Mouse (Mus musculus) kidney, embryonic 15.5 days (tissue): Measurements from ENCODE around the gene Naip2. TPM values are rescaled to one million over a fixed set of nuclear protein-coding genes. Genes with fewer than 3 reads are reported as not detected.
"Not testable (repeated sequence)": the region's sequence is repeated elsewhere in the genome, so short reads cannot be mapped to it uniquely, and the experiment has no call there.

ENCODE experiments used
- ATAC-seq: fragments of 200-750 bp; cut with Nextera tagmentation; replicated peaks from 2 replicates; pipeline ENCODE4 v1.8.0; 2017; ENCODE audit warnings: moderate TSS enrichment; ENCODE audit not compliant: low FRiP score
- H3K27ac ChIP-seq: fragments of 300-500 bp; sonication (generic); 2 replicates; pipeline ENCODE4 v1.5.1; 2015; ENCODE audit warnings: mild to moderate bottlenecking, inconsistent platforms
- H3K27me3 ChIP-seq: fragments of 300-500 bp; sonication (generic); 2 replicates; pipeline ENCODE4 v1.6.1; 2015; ENCODE audit warnings: inconsistent platforms
- H3K36me3 ChIP-seq: fragments of 300-500 bp; sonication (generic); 2 replicates; pipeline ENCODE4 v1.6.1; 2015; ENCODE audit warnings: inconsistent platforms
- H3K4me1 ChIP-seq: fragments of 300-500 bp; sonication (generic); 2 replicates; pipeline ENCODE4 v1.6.1; 2015; ENCODE audit warnings: inconsistent platforms
- H3K4me2 ChIP-seq: fragments of 300-500 bp; sonication (generic); 2 replicates; pipeline ENCODE4 v1.6.1; 2015; ENCODE audit warnings: moderate library complexity, mild to moderate bottlenecking, inconsistent platforms
- H3K4me3 ChIP-seq: fragments of 300-500 bp; sonication (generic); replicated peaks from 2 replicates; pipeline ENCODE4 v1.5.1; 2015; ENCODE audit warnings: mild to moderate bottlenecking, inconsistent platforms
- H3K9ac ChIP-seq: fragments of 300-500 bp; sonication (generic); 2 replicates; pipeline ENCODE4 v1.6.1; 2015; ENCODE audit warnings: mild to moderate bottlenecking, inconsistent platforms
- H3K9me3 ChIP-seq: fragments of 300-500 bp; sonication (generic); replicated peaks from 2 replicates; pipeline ENCODE4 v1.6.1; 2016; ENCODE audit warnings: inconsistent platforms
- WGBS: fragments of 180-500 bp; shearing (Covaris S2); methylation state at CpG from one replicate; pipeline ENCODE4 v1.1.7; 2015; ENCODE audit warnings: mixed read lengths; 5-methylcytosine and 5-hydroxymethylcytosine counted together
- polyA plus RNA-seq: library from polyadenylated mRNA; unstranded; fragments of >200 nt; fragmentation: Nextera tagmentation; extraction: Ambion mirVana; gene quantifications from 2 replicates; pipeline ENCODE4 v1.2.1, GENCODE M21; 2015

Gene Naip2
- 0.45 and 0.58 TPM in 2 replicates for polyA plus RNA-seq

- not testable (repeated sequence) for H3K27ac ChIP-seq, H3K9ac ChIP-seq, ATAC-seq, H3K27me3 ChIP-seq, H3K36me3 ChIP-seq, H3K4me2 ChIP-seq, H3K4me1 ChIP-seq, H3K9me3 ChIP-seq, H3K4me3 ChIP-seq
- 65% methylated on average over 3 of the region's 3 CpGs for WGBS
Observed at GRCm38 (mm10) chr13:100201659-100202333, at the start of gene Naip2. Naip2 (minus strand) TSS chr13:100202092.

DNA sequence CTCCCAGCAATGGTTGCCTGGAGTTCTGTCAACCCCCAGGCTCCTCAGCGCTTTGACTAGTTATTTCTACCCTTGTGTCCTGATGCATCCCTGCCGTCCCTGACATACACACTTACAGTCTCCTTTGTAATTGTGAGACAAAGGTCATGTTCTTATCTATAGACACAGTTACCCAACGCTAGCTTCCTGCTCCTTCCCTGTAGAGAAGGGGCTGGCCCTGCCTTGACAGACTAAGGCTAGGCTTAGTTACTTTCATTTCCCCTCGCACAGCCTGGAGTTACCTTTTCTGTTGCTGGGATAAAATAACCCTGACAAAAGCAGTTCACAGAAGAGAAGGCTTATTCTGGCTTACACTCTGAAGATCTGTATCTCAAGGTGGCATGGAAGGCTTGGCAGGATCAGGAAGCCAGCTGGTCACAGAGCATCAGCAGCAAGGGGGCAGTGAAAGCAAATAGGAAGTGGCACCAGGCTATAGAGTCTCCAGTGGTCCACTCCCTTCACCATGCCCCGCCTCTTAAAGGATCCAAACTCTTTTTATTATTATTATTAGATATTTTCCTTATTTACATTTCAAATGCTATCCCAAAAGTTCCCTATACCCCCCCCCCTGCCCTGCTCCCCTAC is 45.1 kb upstream of the Naip2 start:
- not testable (repeated sequence) for H3K36me3 ChIP-seq, ATAC-seq, H3K27ac ChIP-seq, H3K4me2 ChIP-seq, H3K9me3 ChIP-seq, H3K27me3 ChIP-seq, H3K4me1 ChIP-seq, H3K4me3 ChIP-seq, H3K9ac ChIP-seq
- 79% methylated on average over 5 of the region's 5 CpGs for WGBS

DNA sequence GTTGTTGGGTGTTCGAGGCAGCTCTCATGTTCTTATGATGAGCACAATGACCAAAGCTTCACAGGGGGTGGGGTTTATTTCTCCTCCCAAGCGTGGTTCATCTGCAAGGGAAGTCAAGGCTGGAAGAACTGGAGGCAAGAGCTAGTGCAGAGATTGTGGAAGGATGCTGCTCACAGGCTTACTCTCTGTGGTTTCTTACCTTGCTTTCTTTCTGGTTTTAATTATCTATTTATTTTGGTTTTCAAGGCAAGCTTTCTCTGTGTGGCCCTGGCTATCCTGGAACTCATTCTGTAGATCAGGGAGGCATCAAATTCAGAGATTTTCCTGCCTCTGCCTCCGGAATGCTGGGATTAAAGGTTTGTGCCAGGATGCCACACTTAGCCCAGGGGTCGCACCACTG is 44.3 kb upstream of the Naip2 start, which contains the start of gene Naip5:
TSS of gene Naip5 (minus strand) at position 101 of the 400 bp plus-strand sequence.
- not testable (repeated sequence) for H3K4me3 ChIP-seq, H3K9ac ChIP-seq, H3K27me3 ChIP-seq, H3K4me2 ChIP-seq, H3K27ac ChIP-seq, H3K9me3 ChIP-seq, H3K36me3 ChIP-seq, H3K4me1 ChIP-seq, ATAC-seq
- 82% methylated on average over 4 of the region's 4 CpGs for WGBS

- H3K4me1 ChIP-seq: no peaks in the 10 kb centered on the region
- no peak overlapping the region for H3K9ac ChIP-seq
- no peaks in the 10 kb centered on the region for H3K27me3 ChIP-seq
- no peaks in the 10 kb centered on the region for H3K36me3 ChIP-seq
- no peak overlapping the region for H3K4me2 ChIP-seq
- no peak for ATAC-seq
- H3K9me3 ChIP-seq: no peaks in the 10 kb centered on the region
- no peak overlapping the region for H3K27ac ChIP-seq
- H3K4me3 ChIP-seq: no peak overlapping the region
Observed at GRCm38 (mm10) chr13:100243702-100244101, 41.8 kb upstream of the Naip2 start.

DNA sequence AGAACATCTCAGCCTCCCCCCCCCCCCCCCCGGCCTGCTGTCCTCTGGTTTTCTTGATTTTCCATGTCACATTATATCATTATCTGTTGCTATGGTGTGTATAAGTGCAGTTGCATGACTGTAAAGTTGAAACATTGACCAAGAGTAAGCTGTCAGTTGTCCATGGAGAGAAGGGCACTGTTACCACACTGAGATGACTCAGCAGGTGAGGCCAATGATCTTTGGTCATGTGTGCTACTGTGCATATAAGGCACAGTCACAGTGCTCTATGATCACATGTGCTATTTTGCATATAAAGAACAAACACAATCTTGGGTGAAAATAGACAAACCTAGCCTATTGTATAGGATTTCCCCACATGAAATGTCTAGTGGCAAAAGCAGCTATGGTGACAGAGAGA is 11.8 kb upstream of the Naip2 start:
- H3K9ac ChIP-seq, H3K27me3 ChIP-seq, H3K27ac ChIP-seq, H3K4me1 ChIP-seq, ATAC-seq, H3K9me3 ChIP-seq, H3K4me3 ChIP-seq, H3K4me2 ChIP-seq, H3K36me3 ChIP-seq: not testable (repeated sequence)
- 63% methylated on average over 1 of the region's 1 CpGs for WGBS

DNA sequence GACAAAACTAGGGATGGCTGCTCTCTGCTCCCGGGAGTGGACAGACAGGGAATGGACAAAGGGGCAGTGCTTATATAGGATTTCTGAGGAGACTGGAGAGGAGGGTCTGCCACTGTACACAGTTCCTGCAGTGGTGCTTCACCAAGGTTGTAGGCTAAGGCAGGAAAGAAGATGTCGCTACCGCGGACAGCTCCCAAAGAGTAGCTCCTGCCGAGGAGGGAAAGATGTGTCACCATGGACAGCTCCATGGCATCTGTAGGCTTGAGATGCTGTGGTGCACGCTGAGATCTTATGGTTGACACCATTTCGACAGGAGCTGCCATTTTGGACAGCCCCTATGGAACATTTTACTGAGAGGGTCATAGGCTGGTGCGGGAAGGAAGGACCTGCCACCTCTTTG is 8.6 kb upstream of the Naip2 start:
- no peaks in the 10 kb centered on the region for H3K9me3 ChIP-seq
- H3K4me2 ChIP-seq: no peak overlapping the region
- 0 out of 2 replicates have a peak, but pooled peaks have one; percentile 54 for ATAC-seq
- no peaks in the 10 kb centered on the region for H3K36me3 ChIP-seq
- H3K4me3 ChIP-seq: no peak overlapping the region
- no peaks in the 10 kb centered on the region for H3K4me1 ChIP-seq
- no peak overlapping the region for H3K27ac ChIP-seq
- H3K27me3 ChIP-seq: no peaks in the 10 kb centered on the region
- no peak overlapping the region for H3K9ac ChIP-seq
- WGBS: 26% methylated on average over 8 of the region's 8 CpGs

DNA sequence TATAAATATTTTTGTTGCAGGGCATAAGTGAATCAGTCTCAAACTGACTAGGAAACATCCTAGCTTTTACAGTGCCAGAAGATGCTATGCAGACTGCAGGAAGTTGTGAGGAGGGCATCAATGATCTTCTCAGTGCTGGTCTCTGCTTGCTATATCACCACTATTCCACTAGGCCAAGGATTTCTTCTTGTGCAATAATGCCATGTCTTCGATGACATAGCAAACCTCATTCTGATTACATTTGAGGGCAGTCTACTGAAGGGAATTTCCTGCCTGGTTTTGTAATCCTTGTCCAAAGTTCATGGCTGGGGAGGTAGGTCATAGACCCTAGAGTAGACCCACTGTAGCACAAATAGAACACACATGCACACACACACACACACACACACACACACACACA is 1.4 kb upstream of the Naip2 start:
- Histone ChIP-seq H3K4me1 (no peaks in the 10 kb centered on the region), H3K4me2 (no peak overlapping the region), H3K9me3 (no peaks in the 10 kb centered on the region), H3K27ac (no peak overlapping the region), H3K36me3 (no peaks in the 10 kb centered on the region), H3K4me3 (no peak overlapping the region), H3K27me3 (no peaks in the 10 kb centered on the region), H3K9ac (no peak overlapping the region)
- no peak for ATAC-seq
- WGBS: 93% methylated on average over 1 of the region's 1 CpGs

DNA sequence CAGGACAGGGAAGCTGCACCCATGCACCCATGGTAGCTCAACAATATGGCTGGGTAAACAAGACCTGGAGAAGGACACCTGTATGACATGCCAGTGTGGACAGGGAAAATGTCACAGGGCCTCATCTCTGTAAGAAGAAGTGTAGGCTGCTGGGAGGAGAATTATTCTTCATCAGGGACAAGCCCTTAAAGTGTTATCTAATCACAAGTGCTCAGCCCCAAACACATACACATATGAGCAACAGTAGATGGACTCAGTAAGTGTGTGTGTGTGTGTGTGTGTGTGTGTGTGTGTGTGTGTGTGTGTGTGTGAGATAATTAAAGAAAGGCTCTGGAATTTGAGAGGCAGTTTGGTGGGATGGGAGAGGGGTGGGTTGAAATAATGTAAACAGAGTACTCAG is 1.1 kb downstream of the Naip2 start:
- Histone ChIP-seq H3K4me1 (0 out of 2 replicates have a peak, but pooled peaks cover 4% of the 10 kb centered on the region), H3K27me3 (no peaks in the 10 kb centered on the region), H3K4me3 (no peak overlapping the region), H3K9ac (no peak overlapping the region), H3K36me3 (no peaks in the 10 kb centered on the region), H3K27ac (no peak overlapping the region), H3K4me2 (no peak overlapping the region), H3K9me3 (no peaks in the 10 kb centered on the region)
- no peak for ATAC-seq

GRCm38 (mm10) chr13:100195421-100195820 is 6.5 kb downstream of the Naip2 start:
- no peak overlapping the region for H3K9ac ChIP-seq
- H3K36me3 ChIP-seq: no peaks in the 10 kb centered on the region
- no peak overlapping the region for H3K27ac ChIP-seq
- H3K4me3 ChIP-seq: no peak overlapping the region
- no peaks in the 10 kb centered on the region for H3K9me3 ChIP-seq
- WGBS: 65% methylated on average over 3 of the region's 3 CpGs
- H3K27me3 ChIP-seq: no peaks in the 10 kb centered on the region
- H3K4me1 ChIP-seq: 0 out of 2 replicates have a peak, but pooled peaks cover 7% of the 10 kb centered on the region
- no peak for ATAC-seq
- H3K4me2 ChIP-seq: no peak overlapping the region

GRCm38 (mm10) chr13:100183111-100183510 is 18.8 kb downstream of the Naip2 start:
- not testable (repeated sequence) for H3K27ac ChIP-seq, H3K4me1 ChIP-seq, H3K9me3 ChIP-seq, ATAC-seq, H3K36me3 ChIP-seq, H3K4me2 ChIP-seq, H3K4me3 ChIP-seq, H3K27me3 ChIP-seq, H3K9ac ChIP-seq

GRCm38 (mm10) chr13:100174360-100174759 is 27.5 kb downstream of the Naip2 start:
- not testable (repeated sequence) for H3K4me1 ChIP-seq, H3K4me2 ChIP-seq, H3K9ac ChIP-seq, H3K4me3 ChIP-seq, H3K27me3 ChIP-seq, ATAC-seq, H3K36me3 ChIP-seq, H3K9me3 ChIP-seq
- H3K27ac ChIP-seq: peak overlapping the region; percentile 23; the same call in 1 of the 2 replicates
- WGBS: 50% methylated on average over 4 of the region's 5 CpGs

- WGBS: 30% methylated on average over 2 of the region's 2 CpGs
- H3K9ac ChIP-seq, H3K4me2 ChIP-seq, H3K27me3 ChIP-seq, H3K27ac ChIP-seq, H3K4me1 ChIP-seq, H3K9me3 ChIP-seq, H3K36me3 ChIP-seq, H3K4me3 ChIP-seq: not testable (repeated sequence)
- peak; percentile 71 for ATAC-seq
Observed at GRCm38 (mm10) chr13:100166378-100166777, 35.5 kb downstream of the Naip2 start.

DNA sequence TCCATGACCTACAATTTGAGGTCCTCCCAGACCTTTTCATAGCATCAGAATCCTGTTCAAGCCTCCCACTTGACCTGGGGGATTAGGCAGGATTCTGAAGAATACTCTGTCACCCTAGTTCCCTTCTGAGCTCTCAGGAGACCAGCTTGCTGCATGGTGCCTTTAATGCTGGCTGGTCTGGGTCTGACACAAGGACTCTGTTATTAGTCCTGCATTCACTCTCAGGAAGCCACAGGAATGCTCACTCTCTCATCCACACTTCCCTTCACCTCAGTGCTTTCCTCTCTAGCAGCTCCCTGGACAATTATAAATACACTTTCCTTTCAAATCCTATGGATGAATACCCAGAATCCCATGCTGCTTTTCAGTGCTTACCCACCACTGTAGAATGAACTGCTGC is 39.4 kb downstream of the Naip2 start:
- H3K4me3 ChIP-seq, H3K4me1 ChIP-seq, ATAC-seq, H3K4me2 ChIP-seq, H3K9ac ChIP-seq, H3K9me3 ChIP-seq, H3K27ac ChIP-seq, H3K27me3 ChIP-seq, H3K36me3 ChIP-seq: not testable (repeated sequence)
